Mouse (Mus musculus): ENCODE results near the gene Tbc1d16. TPM values are rescaled to one million over a fixed set of nuclear protein-coding genes. Genes with fewer than 3 reads are reported as not detected.
A peak's percentile ranks its signal among the peaks of the same experiment; 100 is the strongest.

Gene Tbc1d16
- polyA plus RNA-seq, 1 experiment from 2014 or later: 25.3 TPM

DNA sequence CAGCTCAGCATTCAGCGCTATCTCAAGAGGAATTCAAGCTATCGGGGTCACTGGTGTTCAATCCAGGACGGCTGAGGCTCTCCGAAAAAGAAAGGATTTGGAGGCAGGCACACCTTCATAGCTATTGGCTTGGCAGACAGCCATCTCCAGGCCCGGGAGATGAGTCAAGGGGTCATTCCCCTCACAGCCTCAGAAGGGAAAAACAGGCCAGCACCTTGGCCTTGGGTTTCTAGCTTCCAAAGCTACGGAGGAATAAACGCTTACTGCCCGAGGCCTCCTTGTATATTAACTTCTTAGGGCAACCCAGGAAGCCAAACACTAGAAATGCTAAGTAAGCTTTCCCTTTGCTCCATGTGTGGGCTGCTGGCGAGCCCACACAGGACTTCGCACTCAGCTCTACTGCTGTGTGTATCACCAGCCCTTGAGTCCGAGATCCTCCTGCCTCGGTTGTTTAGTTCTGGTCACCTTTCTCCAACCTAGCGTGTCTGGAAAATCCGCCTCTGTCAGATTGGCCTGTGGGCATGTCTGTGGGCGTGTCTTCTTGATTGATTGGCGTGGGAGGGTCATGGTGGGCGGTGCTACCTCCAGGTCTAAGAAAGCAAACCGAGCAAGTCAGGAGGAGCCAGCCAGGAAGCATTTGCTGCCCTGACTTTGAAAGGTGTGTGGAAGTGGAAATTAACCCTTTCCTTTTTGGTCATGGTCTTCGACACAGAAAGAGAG, 15.0 kb downstream of the Tbc1d16 start:
- Histone ChIP-seq H3K27ac (replicated peaks) (0 out of 2 replicates have a peak overlapping the region, but pooled peaks have one; percentile 24), H3K9me3 (no peaks in the 10 kb centered on the region), H3K36me3 (replicated peaks) (peaks cover 42% of the 10 kb centered on the region), H3K4me1 (peaks cover 91% of the 10 kb centered on the region), H3K4me3 (no peak overlapping the region), H3K27me3 (replicated peaks; ENCODE audit: low read depth, poor library complexity, severe bottlenecking) (no peaks in the 10 kb centered on the region)
- 61% methylated on average over 19 of the region's 19 CpGs for WGBS
- DNase-seq (ENCODE audit: low spot score): no peak

DNA sequence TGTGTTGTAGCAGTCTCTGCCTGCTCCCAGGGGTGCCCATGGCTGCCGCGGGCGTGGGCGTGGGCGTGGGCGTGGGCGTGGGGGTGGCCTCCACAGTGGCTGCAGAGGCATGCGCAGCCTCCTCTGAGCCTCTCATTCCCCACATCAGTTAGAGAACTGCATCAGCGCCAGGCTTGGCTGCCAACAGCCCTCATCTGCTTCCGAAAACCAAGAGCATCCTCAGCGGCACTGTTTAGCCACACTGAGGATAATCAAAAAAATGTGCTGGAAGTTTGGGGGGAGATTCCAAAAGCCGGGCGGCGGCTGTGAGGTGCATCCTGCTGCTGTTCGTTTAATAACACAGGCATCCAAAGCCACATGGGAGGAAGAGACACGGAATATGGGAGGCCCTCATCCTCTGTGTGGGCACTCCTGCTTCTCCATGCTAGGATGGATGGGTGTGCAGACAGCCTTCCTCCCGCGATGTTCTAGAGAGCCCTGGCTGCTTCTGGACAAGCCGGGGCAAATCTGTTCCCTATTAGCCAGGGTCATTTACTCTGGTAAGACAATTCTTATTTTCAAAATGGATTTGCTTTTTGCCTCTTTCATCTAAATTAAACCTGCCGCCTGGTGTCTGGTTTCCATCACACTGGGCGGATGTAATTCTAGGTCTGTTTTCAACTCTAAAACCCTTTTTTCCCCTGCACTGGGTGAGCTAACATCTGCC, 16.5 kb downstream of the Tbc1d16 start:
- H3K27ac ChIP-seq (replicated peaks): peak overlapping the region; percentile 8
- WGBS: 59% methylated on average over 21 of the region's 21 CpGs
- peaks cover 46% of the 10 kb centered on the region for H3K36me3 ChIP-seq (replicated peaks)
- H3K27me3 ChIP-seq (replicated peaks; ENCODE audit: low read depth, poor library complexity, severe bottlenecking): no peaks in the 10 kb centered on the region
- DNase-seq (ENCODE audit: low spot score): peak; percentile 81
- H3K9me3 ChIP-seq: no peaks in the 10 kb centered on the region
- H3K4me3 ChIP-seq: no peak overlapping the region
- peaks cover 79% of the 10 kb centered on the region for H3K4me1 ChIP-seq

DNA sequence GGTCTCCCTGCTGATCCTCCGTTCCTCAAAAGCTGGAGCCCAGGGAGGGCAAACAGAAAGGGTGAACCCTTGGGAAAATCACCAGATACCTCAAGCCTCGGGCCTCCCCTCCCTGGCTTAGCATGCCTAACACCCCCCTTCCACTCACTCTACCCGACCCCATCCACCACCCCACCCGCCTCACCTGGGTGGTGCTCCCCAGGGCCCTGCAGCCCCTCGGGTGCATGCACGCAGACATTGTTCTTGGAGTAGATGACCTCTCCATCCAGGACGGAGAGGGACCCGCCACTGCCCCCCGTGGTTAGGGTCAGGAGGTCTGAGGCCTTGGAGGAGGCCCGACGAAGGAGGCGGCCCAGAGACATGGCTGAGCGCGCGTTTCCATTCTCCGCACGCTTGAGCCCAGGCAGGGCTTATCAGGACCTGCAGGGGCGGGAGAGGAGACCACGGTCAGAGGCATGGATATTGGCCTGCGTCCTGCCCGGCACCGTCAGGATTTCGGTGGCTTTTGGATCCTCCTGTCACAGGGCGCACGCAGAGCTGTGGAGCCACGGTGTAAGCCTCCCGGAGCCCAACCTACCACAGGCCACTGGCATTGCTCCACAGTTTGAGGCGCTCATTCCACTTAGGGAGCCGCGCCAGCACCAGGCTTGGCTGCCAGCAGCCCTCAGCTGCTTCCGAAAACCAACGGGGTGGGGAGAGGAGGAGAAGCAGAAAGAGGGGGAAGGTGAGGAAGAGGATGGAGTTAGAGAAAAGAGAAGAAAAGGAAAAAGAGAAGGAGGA, 17.8 kb downstream of the Tbc1d16 start:
- Histone ChIP-seq H3K27me3 (replicated peaks; ENCODE audit: low read depth, poor library complexity, severe bottlenecking) (no peaks in the 10 kb centered on the region), H3K9me3 (no peaks in the 10 kb centered on the region), H3K36me3 (replicated peaks) (peaks cover 52% of the 10 kb centered on the region), H3K4me3 (no peak overlapping the region), H3K27ac (replicated peaks) (peak overlapping the region; percentile 37), H3K4me1 (peaks cover 67% of the 10 kb centered on the region)
- no peak for DNase-seq (ENCODE audit: low spot score)
- 63% methylated on average over 32 of the region's 32 CpGs for WGBS

DNA sequence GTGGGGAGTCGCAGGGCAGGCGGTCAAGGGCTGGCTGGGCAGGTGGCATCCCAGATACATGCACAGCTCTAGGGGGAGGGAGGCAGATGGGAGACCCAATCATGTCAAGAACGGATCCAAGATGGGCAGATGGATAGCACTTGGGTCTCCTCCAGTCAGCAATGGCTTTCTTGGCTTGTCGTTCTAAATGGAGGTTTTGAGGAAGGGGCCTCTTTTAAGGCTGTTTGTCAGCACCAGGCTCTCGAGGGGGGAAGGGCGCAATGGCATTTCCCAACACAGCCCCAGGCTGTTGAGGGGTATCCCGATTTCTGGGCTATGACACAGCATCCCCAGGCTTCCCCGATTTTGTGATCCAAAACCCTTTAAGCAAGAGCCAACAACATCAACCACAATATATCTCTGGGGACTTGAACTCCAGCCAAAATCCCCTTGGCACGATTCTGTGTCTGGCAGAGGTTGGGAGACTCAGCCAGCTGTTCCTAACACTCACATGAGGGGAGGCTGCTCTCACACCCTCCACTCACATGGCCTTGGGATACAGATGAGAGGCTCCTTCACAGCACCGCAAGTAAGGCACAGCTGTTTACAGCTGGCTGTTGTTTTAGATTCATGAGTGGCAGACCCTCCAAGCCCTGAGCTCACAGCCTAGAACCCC, 18.8 kb downstream of the Tbc1d16 start:
- H3K4me3 ChIP-seq: no peak overlapping the region
- no peak for DNase-seq (ENCODE audit: low spot score)
- H3K4me1 ChIP-seq: peaks cover 56% of the 10 kb centered on the region
- WGBS: 84% methylated on average over 10 of the region's 10 CpGs
- H3K27me3 ChIP-seq (replicated peaks; ENCODE audit: low read depth, poor library complexity, severe bottlenecking): no peaks in the 10 kb centered on the region
- peaks cover 61% of the 10 kb centered on the region for H3K36me3 ChIP-seq (replicated peaks)
- H3K9me3 ChIP-seq: no peaks in the 10 kb centered on the region
- no peak overlapping the region for H3K27ac ChIP-seq (replicated peaks)

DNA sequence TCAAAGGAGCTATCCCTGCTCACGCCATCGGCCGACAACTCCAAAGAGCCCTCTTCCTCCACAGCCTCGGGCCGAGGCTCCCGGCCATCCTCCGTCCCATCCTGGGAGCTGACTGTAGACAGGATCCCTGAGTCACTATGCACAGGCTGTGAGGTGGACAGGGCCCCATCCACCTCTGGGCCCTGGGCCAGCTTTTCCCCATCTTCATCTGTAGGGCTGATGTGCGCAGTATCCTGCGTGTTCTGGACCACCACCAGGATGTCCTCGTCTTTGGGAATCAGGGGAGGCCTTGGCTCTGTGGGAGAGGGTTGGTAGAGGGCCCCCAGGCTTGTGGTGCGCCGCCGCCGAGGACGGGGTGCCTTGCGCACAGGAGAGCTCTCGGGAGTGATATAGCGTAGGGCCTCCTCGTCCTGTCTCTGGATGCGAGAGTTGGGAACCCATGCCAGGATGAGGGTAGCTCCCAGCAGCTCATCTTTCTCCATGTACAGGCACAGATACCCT, 19.4 kb downstream of the Tbc1d16 start:
- no peak overlapping the region for H3K27ac ChIP-seq (replicated peaks)
- no peaks in the 10 kb centered on the region for H3K9me3 ChIP-seq
- H3K27me3 ChIP-seq (replicated peaks; ENCODE audit: low read depth, poor library complexity, severe bottlenecking): no peaks in the 10 kb centered on the region
- H3K36me3 ChIP-seq (replicated peaks): peaks cover 66% of the 10 kb centered on the region
- no peak for DNase-seq (ENCODE audit: low spot score)
- no peak overlapping the region for H3K4me3 ChIP-seq
- H3K4me1 ChIP-seq: peaks cover 51% of the 10 kb centered on the region
- 94% methylated on average over 20 of the region's 20 CpGs for WGBS

DNA sequence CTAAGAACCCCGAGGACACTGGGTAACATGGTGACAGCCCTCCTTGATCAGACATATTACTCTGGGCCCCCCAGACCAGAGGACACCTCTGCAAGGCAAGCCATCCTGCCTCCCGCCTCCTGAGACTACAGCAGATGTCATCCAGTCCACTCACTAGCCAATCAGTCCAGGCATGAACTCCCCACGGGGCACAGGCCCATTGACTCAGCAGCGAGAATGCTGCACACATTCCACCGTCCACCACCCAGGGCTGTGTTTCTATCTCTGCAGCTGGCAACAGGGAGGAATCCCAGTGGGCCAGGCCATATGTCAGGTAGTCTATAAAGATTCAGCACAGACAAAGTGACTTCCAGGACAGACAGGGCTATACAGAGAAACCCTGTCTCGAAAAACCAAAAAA, 20.3 kb downstream of the Tbc1d16 start:
- Histone ChIP-seq H3K27me3 (replicated peaks; ENCODE audit: low read depth, poor library complexity, severe bottlenecking) (no peaks in the 10 kb centered on the region), H3K9me3 (no peaks in the 10 kb centered on the region), H3K4me1 (peaks cover 45% of the 10 kb centered on the region), H3K4me3 (no peak overlapping the region), H3K36me3 (replicated peaks) (peaks cover 68% of the 10 kb centered on the region), H3K27ac (replicated peaks) (no peak overlapping the region)
- 79% methylated on average over 6 of the region's 6 CpGs for WGBS
- no peak for DNase-seq (ENCODE audit: low spot score)

DNA sequence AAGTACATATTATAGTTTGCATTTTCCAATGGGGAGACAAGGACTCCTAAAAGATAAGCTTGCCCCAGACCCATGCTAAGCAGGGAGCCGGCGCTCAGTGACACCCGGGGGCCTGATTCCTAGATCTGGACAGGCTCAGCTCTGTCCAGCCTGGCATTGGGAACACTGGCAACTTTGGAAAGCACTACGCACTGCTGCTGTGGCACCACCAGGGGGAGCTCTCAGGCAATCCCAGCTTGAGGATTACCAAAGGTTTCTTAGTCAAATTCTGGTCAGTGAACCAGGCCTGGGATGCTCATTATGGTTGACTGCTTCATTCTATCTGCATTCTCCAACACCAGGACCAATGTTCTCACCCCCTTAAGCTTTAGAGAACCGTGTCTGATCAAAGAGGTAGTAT, 21.7 kb downstream of the Tbc1d16 start:
- Histone ChIP-seq H3K9me3 (no peaks in the 10 kb centered on the region), H3K4me3 (no peak overlapping the region), H3K27me3 (replicated peaks; ENCODE audit: low read depth, poor library complexity, severe bottlenecking) (no peaks in the 10 kb centered on the region), H3K27ac (replicated peaks) (no peak overlapping the region), H3K4me1 (peaks cover 32% of the 10 kb centered on the region), H3K36me3 (replicated peaks) (peaks cover 82% of the 10 kb centered on the region)
- 29% methylated on average over 5 of the region's 5 CpGs for WGBS
- DNase-seq (ENCODE audit: low spot score): peak; percentile 77

DNA sequence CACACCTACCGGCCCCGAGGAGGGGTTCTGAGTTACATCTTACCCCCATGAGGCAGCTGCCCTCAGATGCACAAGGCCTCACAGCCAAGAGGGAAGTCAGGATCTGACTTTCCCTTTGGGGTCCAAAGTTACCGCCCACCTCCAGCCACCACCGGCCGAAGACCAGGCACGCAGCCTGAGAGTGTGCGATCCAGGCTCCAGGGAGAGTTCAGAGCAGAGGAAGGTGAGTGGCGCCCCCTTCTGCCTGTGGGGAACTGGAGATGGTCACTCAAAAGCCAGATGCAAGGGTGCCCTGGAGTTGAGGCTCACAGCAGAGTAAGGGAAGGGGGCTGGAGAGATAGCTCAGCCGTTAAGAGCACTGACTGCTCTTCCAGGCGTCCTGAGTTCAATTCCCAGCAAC, 22.6 kb downstream of the Tbc1d16 start:
- Histone ChIP-seq H3K36me3 (replicated peaks) (peaks cover 89% of the 10 kb centered on the region), H3K9me3 (no peaks in the 10 kb centered on the region), H3K4me1 (peaks cover 24% of the 10 kb centered on the region), H3K27me3 (replicated peaks; ENCODE audit: low read depth, poor library complexity, severe bottlenecking) (no peaks in the 10 kb centered on the region), H3K27ac (replicated peaks) (no peak overlapping the region), H3K4me3 (no peak overlapping the region)
- no peak for DNase-seq (ENCODE audit: low spot score)
- 86% methylated on average over 10 of the region's 10 CpGs for WGBS

DNA sequence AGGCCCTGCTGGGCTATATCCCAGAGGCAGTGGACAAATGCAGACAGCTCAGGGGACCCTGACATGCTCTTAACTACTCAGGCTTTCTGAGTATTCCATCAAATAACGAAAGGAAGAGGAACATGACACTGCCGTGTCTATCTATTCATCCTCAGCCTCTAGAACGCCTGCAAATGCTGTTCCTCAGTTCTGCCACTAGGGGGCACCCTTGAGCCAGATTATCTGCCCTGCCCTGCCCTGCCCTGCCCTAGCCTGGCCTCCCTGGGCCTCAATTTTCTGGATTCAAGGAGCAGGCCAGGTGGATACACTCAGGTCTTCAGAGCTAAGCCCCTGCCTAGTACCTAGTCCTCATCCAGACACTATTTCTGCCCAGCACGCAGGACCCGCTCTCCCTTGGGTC, 24.9 kb downstream of the Tbc1d16 start:
- Histone ChIP-seq H3K4me1 (peaks cover 16% of the 10 kb centered on the region), H3K4me3 (no peak overlapping the region), H3K9me3 (no peaks in the 10 kb centered on the region), H3K27me3 (replicated peaks; ENCODE audit: low read depth, poor library complexity, severe bottlenecking) (no peaks in the 10 kb centered on the region), H3K36me3 (replicated peaks) (peaks cover 89% of the 10 kb centered on the region), H3K27ac (replicated peaks) (no peak overlapping the region)
- peak; percentile 65 for DNase-seq (ENCODE audit: low spot score)
- 47% methylated on average over 5 of the region's 5 CpGs for WGBS

DNA sequence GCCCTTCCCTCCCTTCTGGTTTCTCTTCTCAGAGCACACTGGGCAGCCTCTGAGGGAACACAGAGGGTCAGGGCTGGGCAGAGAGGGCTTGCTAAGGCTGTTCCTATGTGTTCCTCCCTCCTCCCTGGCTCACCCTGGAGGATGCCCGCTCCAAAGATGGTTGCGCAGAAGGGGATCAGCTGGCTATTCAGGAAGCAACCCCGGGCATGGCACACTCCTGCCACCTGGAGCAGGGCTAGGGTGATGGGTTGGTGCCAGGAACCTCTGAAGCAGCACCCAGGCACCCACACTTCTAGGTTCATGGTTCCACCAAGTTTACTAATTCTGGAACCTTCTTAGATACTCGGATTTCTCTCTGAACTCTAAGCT, 29.1 kb downstream of the Tbc1d16 start:
- Histone ChIP-seq H3K9me3 (no peaks in the 10 kb centered on the region), H3K27me3 (replicated peaks; ENCODE audit: low read depth, poor library complexity, severe bottlenecking) (no peaks in the 10 kb centered on the region), H3K36me3 (replicated peaks) (peaks cover 83% of the 10 kb centered on the region), H3K27ac (replicated peaks) (no peak overlapping the region), H3K4me1 (peaks cover 14% of the 10 kb centered on the region; the same call in 1 of the 2 replicates), H3K4me3 (no peak overlapping the region)
- 88% methylated on average over 4 of the region's 4 CpGs for WGBS
- no peak for DNase-seq (ENCODE audit: low spot score)

DNA sequence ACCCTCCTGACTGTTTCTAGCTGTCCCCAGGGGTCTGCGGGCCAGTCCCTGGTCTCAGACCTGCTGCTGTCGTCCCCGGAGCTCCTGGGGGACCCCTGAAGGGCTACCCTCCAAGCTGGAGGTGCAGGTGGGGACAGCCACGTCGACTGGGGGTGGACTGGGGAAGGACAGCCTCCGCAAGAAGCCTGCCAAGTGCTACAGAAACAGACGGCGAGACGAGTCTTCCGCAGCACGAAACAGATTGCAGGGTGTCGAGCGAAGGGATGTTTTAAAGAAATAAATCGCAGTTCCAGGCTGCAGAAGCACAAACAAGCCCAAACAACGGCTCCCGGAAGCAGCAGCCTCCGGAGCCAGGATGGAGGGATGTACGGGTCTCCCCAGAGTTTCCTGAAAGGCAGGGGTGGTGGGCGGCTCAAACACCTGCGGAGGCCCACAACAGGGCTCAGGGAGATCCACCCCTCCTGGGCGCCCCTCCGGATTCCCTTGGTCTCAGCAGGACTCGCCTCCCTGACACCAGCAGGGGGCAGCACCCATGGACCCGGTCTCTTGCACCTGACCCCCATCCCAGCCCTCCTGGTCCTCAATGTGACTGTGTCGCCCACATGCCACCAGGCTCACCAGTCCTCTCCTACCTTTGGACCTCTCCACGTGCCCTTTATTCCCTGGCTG, 29.6 kb downstream of the Tbc1d16 start:
- Histone ChIP-seq H3K36me3 (replicated peaks) (peaks cover 78% of the 10 kb centered on the region), H3K27me3 (replicated peaks; ENCODE audit: low read depth, poor library complexity, severe bottlenecking) (no peaks in the 10 kb centered on the region), H3K4me1 (peaks cover 14% of the 10 kb centered on the region; the same call in 1 of the 2 replicates), H3K27ac (replicated peaks) (no peak overlapping the region), H3K4me3 (no peak overlapping the region), H3K9me3 (no peaks in the 10 kb centered on the region)
- whole genome bisulfite sequencing: 65% methylated on average over 26 of the region's 26 CpGs
- peak; percentile 46 for DNase-seq (ENCODE audit: low spot score)

Data from embryonic facial prominence, embryonic 10.5 days (tissue).